Mouse (Mus musculus): ENCODE measurements around the gene Ccdc187. TPM values are rescaled to one million over a fixed set of nuclear protein-coding genes. Genes with fewer than 3 reads are reported as not detected.

Ccdc187 gene
- polyA plus RNA-seq, 1 experiment from 2014 or later: 0.21 TPM

DNA sequence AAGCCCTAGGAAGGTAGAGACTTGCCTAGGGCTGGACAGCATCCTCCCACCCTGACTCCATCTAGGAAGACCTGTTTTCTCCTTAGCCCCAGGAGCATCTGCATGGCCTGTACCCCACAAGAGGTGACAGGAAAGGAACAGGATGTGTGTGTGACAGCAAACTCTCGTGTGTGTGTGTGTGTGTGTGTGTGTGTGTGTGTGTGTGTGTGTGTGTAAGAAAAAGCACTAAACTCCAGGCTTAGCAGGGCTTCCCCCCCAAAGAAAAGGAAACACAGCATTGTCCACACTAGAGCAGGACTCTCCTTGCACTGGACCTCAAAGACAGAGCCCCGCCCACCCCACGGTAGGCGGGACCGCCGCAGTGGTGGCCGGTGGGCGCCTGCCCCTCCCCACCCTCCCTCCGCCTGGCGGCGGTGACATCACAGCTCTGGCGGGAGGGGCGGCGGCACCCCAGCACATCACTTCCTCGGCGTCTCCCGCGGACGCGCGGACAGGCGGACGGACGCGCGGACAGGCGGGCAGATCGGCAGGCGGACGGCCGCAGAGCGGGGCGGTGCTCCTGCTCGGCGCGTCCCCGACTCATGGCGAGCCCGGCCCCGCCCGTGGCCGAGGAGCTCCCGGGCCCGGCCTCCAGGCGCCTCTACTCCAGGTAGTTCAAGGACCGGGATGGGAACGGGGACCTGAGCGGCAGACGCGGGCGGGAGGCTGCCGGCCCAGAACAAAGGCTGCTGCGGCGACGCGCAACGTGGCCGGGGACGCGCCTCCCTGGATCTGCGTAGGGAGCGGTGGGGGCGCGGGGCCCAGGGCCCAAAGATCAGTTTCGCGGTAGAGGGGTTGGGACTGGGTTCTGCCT is 20.9 kb upstream of the Ccdc187 start, which contains the start of gene Gpsm1:
Gene Gpsm1, plus strand, starts transcription at position 444 of the 853 bp plus-strand sequence.
- peaks cover 7% of the 10 kb centered on the region; the same call in 1 of the 2 replicates for H3K4me1 ChIP-seq (replicated peaks; ENCODE audit: control insufficient read depth, insufficient read depth)
- H3K27me3 ChIP-seq (ENCODE audit: control insufficient read depth, insufficient read depth, low read length): no peaks in the 10 kb centered on the region
- H3K27ac ChIP-seq (replicated peaks): peak within 1 kb of the TSS; percentile 91
- peak; percentile 69 for ATAC-seq (ENCODE audit: low FRiP score, low TSS enrichment)
- TF ChIP-seq EP300 (optimal IDR thresholded peaks at IDR 0.05) (no peak), CTCF (IDR thresholded peaks at IDR 0.05; ENCODE audit: low read depth) (no peak)
- no peaks in the 10 kb centered on the region for H3K9me3 ChIP-seq (ENCODE audit: control insufficient read depth, low read length)
- peak; percentile 83 for DNase-seq (ENCODE audit: low spot score)
- H3K4me3 ChIP-seq (ENCODE audit: low read depth, low read length): peak within 1 kb of the TSS; percentile 69
- H3K9ac ChIP-seq (ENCODE audit: low read length): peak within 1 kb of the TSS; percentile 82
- no peaks in the 10 kb centered on the region for H3K36me3 ChIP-seq (ENCODE audit: control insufficient read depth, insufficient read depth, low read length)
- WGBS: under 1% methylated on average over 62 of the region's 66 CpGs
- peak within 1 kb of the TSS; percentile 83 for H3K4me2 ChIP-seq (replicated peaks; ENCODE audit: low read depth)

DNA sequence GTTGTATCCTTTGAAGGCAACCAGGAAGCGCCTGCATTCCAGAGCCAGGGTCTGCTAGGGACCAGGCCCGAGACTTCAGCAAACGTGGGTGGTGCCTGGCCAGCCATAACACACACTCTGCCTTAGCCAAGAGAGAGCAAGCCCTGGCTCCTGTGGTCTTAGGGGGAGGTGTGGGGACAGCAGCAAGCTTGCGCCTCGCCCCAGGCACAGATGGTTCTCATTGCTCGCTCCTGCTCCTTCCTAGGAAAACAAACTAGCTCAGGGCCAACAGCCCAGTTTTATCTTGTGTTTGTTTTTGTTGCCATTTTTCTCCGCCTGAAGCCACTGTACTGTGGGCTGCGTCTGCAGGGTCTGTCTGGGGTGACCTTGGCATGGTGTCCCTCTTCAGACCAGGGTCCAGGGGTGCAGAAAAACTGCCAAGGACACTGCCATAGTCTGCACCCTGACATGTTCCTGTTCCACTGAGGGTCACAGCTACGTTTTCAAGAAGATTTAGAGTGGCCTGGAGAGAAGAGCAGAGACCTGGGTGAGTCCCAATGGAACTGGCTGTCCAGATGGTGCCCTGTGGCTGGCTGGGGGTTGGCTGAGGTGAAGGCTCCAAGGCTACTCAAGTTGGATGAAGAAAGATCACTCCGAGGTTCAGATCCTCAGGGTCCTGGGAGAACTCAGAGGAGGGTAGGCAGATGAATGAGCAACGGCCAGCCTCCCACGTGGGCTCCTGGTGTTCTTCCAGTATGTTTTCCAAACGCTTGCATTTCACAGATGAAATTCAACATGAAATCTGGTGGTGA is 20.1 kb upstream of the Ccdc187 start:
- H3K27me3 ChIP-seq (ENCODE audit: control insufficient read depth, insufficient read depth, low read length): no peaks in the 10 kb centered on the region
- DNase-seq (ENCODE audit: low spot score) (peak; percentile 50), ATAC-seq (ENCODE audit: low FRiP score, low TSS enrichment) (peak; percentile 14; the same call in 1 of the 2 replicates)
- H3K4me3 ChIP-seq (ENCODE audit: low read depth, low read length): peak overlapping the region; percentile 69
- no peak overlapping the region for H3K9ac ChIP-seq (ENCODE audit: low read length)
- H3K27ac ChIP-seq (replicated peaks): peak overlapping the region; percentile 91
- H3K4me2 ChIP-seq (replicated peaks; ENCODE audit: low read depth): peak overlapping the region; percentile 83
- no peaks in the 10 kb centered on the region for H3K36me3 ChIP-seq (ENCODE audit: control insufficient read depth, insufficient read depth, low read length)
- WGBS: 29% methylated on average over 13 of the region's 13 CpGs
- TF ChIP-seq CTCF (IDR thresholded peaks at IDR 0.05; ENCODE audit: low read depth) (no peak), EP300 (optimal IDR thresholded peaks at IDR 0.05) (no peak)
- no peaks in the 10 kb centered on the region for H3K9me3 ChIP-seq (ENCODE audit: control insufficient read depth, low read length)
- peaks cover 7% of the 10 kb centered on the region; the same call in 1 of the 2 replicates for H3K4me1 ChIP-seq (replicated peaks; ENCODE audit: control insufficient read depth, insufficient read depth)

DNA sequence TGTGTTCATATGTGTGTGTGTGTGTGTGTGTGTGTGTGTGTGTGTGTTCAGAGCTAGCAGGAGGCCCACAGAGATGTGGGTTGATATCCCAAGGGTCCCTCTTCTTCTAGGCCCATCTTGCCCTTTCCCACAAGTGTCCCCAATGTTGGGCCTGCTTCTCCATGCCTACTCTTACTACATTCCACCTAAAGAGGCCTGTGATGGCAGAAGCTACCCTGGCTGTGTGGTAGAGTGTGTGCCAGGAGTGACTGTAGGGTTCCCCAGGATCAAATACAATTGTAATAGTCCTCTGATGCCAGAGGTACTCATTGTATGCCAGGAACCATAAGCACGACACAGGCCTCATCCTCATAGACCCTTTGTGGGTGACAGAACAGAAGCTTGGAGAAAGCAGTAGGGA is 19.0 kb upstream of the Ccdc187 start:
- Histone ChIP-seq H3K9me3 (ENCODE audit: control insufficient read depth, low read length) (no peaks in the 10 kb centered on the region), H3K36me3 (ENCODE audit: control insufficient read depth, insufficient read depth, low read length) (no peaks in the 10 kb centered on the region), H3K27me3 (ENCODE audit: control insufficient read depth, insufficient read depth, low read length) (no peaks in the 10 kb centered on the region), H3K27ac (replicated peaks) (no peak overlapping the region), H3K4me2 (replicated peaks; ENCODE audit: low read depth) (no peak overlapping the region), H3K9ac (ENCODE audit: low read length) (no peak overlapping the region), H3K4me3 (ENCODE audit: low read depth, low read length) (no peak overlapping the region), H3K4me1 (replicated peaks; ENCODE audit: control insufficient read depth, insufficient read depth) (peaks cover 7% of the 10 kb centered on the region; the same call in 1 of the 2 replicates)
- ATAC-seq (ENCODE audit: low FRiP score, low TSS enrichment): no peak
- WGBS: 86% methylated on average over 1 of the region's 1 CpGs
- DNase-seq (ENCODE audit: low spot score): no peak
- TF ChIP-seq EP300 (optimal IDR thresholded peaks at IDR 0.05) (no peak), CTCF (IDR thresholded peaks at IDR 0.05; ENCODE audit: low read depth) (no peak)

DNA sequence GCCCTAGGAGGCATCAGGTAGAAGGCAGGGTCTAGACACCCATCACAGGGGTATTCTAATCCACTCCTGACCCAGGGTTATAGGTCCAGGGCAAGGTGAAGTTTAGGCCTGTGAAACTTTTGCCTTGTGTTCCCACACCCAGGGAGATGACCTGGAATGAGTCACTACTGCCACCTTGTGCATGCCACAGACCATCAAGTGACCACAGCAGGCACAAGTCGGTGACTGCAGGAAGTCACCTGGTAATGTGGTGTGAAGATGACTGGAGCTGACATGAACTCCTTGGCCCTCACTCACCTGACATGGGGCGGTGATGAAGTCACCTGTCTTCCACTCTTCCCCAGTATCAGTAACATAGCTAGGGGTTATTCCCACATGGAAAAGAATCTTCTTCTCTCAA is 18.5 kb upstream of the Ccdc187 start:
- Histone ChIP-seq H3K4me3 (ENCODE audit: low read depth, low read length) (no peak overlapping the region), H3K27me3 (ENCODE audit: control insufficient read depth, insufficient read depth, low read length) (no peaks in the 10 kb centered on the region), H3K4me2 (replicated peaks; ENCODE audit: low read depth) (no peak overlapping the region), H3K9me3 (ENCODE audit: control insufficient read depth, low read length) (no peaks in the 10 kb centered on the region), H3K9ac (ENCODE audit: low read length) (no peak overlapping the region), H3K36me3 (ENCODE audit: control insufficient read depth, insufficient read depth, low read length) (no peaks in the 10 kb centered on the region), H3K4me1 (replicated peaks; ENCODE audit: control insufficient read depth, insufficient read depth) (peaks cover 7% of the 10 kb centered on the region; the same call in 1 of the 2 replicates), H3K27ac (replicated peaks) (no peak overlapping the region)
- TF ChIP-seq CTCF (IDR thresholded peaks at IDR 0.05; ENCODE audit: low read depth) (peak; percentile 60), EP300 (optimal IDR thresholded peaks at IDR 0.05) (no peak)
- DNase-seq (ENCODE audit: low spot score): no peak
- WGBS: 58% methylated on average over 2 of the region's 2 CpGs
- no peak for ATAC-seq (ENCODE audit: low FRiP score, low TSS enrichment)

DNA sequence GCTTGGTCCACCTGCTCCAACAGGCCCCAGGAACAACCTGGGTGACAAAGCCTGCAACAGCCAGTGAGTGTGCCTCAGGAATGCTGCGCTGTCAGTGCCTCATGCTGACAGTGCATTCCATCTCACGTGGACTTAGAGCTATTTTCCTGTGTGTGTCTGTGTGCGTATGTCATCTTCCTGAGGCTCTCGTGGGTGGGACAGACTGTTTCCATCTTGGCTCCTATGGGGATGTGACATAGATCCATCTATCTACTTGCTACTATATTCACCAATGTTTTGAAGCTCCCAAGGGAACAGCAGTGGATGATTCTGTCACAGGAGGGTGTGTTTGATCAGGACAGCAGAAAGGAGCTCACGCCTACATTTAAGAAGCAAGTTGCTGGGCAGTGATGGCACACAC is 17.6 kb upstream of the Ccdc187 start:
- no peak for TF ChIP-seq CTCF (IDR thresholded peaks at IDR 0.05; ENCODE audit: low read depth)
- no peak for TF ChIP-seq EP300 (optimal IDR thresholded peaks at IDR 0.05)
- 53% methylated on average over 5 of the region's 5 CpGs for WGBS
- H3K9me3 ChIP-seq (ENCODE audit: control insufficient read depth, low read length): no peaks in the 10 kb centered on the region
- no peaks in the 10 kb centered on the region for H3K27me3 ChIP-seq (ENCODE audit: control insufficient read depth, insufficient read depth, low read length)
- peaks cover 5% of the 10 kb centered on the region; the same call in 1 of the 2 replicates for H3K4me1 ChIP-seq (replicated peaks; ENCODE audit: control insufficient read depth, insufficient read depth)
- no peak overlapping the region for H3K27ac ChIP-seq (replicated peaks)
- DNase-seq (ENCODE audit: low spot score) (no peak), ATAC-seq (ENCODE audit: low FRiP score, low TSS enrichment) (no peak)
- no peak overlapping the region for H3K4me2 ChIP-seq (replicated peaks; ENCODE audit: low read depth)
- H3K36me3 ChIP-seq (ENCODE audit: control insufficient read depth, insufficient read depth, low read length): no peaks in the 10 kb centered on the region
- H3K9ac ChIP-seq (ENCODE audit: low read length): no peak overlapping the region
- H3K4me3 ChIP-seq (ENCODE audit: low read depth, low read length): no peak overlapping the region

All from stomach, postnatal 0 days (tissue).